Mouse (Mus musculus) kidney, embryonic 14.5 days (tissue): ENCODE results near the gene Prrg2. TPM values are rescaled to one million over a fixed set of nuclear protein-coding genes. Genes with fewer than 3 reads are reported as not detected.

Experiments
- ATAC-seq: fragments of 200-750 bp; cut with Nextera tagmentation; 2 replicates; pipeline ENCODE4 v1.8.0; 2017; ENCODE audit warnings: moderate number of reproducible peaks, mild to moderate bottlenecking, moderate TSS enrichment, moderate library complexity; ENCODE audit not compliant: low FRiP score, low TSS enrichment
- H3K27ac ChIP-seq: fragments of 300-500 bp; sonication (generic); 2 replicates; pipeline ENCODE4 v1.5.1; 2014; ENCODE audit warnings: low read depth, mild to moderate bottlenecking, low read length, moderate library complexity, mixed read lengths
- H3K27me3 ChIP-seq: fragments of 300-500 bp; sonication (generic); 2 replicates; pipeline ENCODE4 v1.6.1; 2014; ENCODE audit warnings: mild to moderate bottlenecking, low read length; ENCODE audit not compliant: control insufficient read depth, insufficient read depth
- H3K36me3 ChIP-seq: fragments of 300-500 bp; sonication (generic); 2 replicates; pipeline ENCODE4 v1.6.1; 2014; ENCODE audit warnings: low read length, mixed read lengths; ENCODE audit not compliant: control insufficient read depth, insufficient read depth
- H3K4me1 ChIP-seq: fragments of 300-500 bp; sonication (generic); 2 replicates; pipeline ENCODE4 v1.6.1; 2014; ENCODE audit warnings: low read length, mixed read lengths; ENCODE audit not compliant: control insufficient read depth, insufficient read depth
- H3K4me2 ChIP-seq: fragments of 300-500 bp; sonication (generic); replicated peaks from 2 replicates; pipeline ENCODE4 v1.6.1; 2014; ENCODE audit warnings: low read depth, mild to moderate bottlenecking, low read length
- H3K4me3 ChIP-seq: fragments of 300-500 bp; sonication (generic); 2 replicates; pipeline ENCODE4 v1.5.1; 2014; ENCODE audit warnings: mild to moderate bottlenecking, low read length
- H3K9ac ChIP-seq: fragments of 300-500 bp; sonication (generic); 2 replicates; pipeline ENCODE4 v1.6.1; 2014; ENCODE audit warnings: low read depth, mild to moderate bottlenecking, low read length, moderate library complexity
- H3K9me3 ChIP-seq: fragments of 300-500 bp; sonication (generic); 2 replicates; pipeline ENCODE4 v1.6.1; 2016; ENCODE audit warnings: low read length; ENCODE audit not compliant: control insufficient read depth
- WGBS: fragments of 180-500 bp; shearing (Covaris S2); extraction: QIAGEN DNeasy Blood & Tissue Kit; methylation state at CpG from one replicate; pipeline ENCODE4 v1.1.7; 2014; 5-methylcytosine and 5-hydroxymethylcytosine counted together
- polyA plus RNA-seq: library from polyadenylated mRNA; unstranded; fragments of >200 nt; fragmentation: Nextera tagmentation; extraction: Ambion mirVana; gene quantifications from 2 replicates; pipeline ENCODE4 v1.2.1, GENCODE M21; 2014

Prrg2 gene
- polyA plus RNA-seq, 1 experiment from 2014 or later: 27.3 TPM

DNA sequence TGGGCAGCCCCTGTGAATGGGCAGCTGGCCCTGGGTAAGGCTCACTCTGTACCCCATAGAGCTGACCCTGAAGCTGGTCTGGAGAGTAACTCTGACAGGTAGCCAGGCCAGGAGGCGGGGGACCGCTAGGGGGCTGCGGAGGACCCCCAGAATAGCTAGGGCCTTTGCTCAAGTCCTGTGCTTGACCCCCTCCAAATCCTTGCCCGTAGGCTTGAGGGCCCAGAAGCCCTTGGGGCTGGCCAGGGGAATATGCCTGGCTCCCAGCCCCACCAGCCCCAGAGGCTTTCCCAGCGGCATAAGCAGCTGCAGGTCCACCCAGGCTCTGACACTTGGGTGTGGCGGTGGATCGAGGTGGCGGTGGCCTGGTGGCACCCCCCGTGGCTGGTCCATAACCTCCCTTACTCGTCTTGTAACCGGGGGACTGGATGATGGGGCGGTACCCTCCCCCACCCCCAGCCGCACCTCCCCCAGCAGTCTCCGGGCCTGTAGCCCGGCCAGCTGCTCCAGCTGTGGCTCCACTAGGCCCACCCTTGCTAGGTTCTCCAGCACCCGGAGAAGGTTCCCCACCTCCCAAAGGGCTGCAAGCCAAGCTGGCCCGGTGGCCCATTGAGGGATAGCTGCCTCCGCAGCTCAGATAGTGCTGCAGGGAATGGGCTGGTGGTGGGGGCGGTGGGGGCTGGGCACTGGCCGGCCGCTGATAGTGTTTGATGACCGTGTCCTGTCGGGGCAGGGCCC, 13.4 kb downstream of the Prrg2 start:
- Histone ChIP-seq H3K27ac (no peak overlapping the region), H3K36me3 (peaks cover 66% of the 10 kb centered on the region), H3K4me2 (no peak overlapping the region), H3K27me3 (no peaks in the 10 kb centered on the region), H3K4me1 (peaks cover 4% of the 10 kb centered on the region; the same call in 1 of the 2 replicates), H3K4me3 (no peak overlapping the region), H3K9me3 (no peaks in the 10 kb centered on the region), H3K9ac (no peak overlapping the region)
- ATAC-seq: no peak
- WGBS: 88% methylated on average over 23 of the region's 23 CpGs

DNA sequence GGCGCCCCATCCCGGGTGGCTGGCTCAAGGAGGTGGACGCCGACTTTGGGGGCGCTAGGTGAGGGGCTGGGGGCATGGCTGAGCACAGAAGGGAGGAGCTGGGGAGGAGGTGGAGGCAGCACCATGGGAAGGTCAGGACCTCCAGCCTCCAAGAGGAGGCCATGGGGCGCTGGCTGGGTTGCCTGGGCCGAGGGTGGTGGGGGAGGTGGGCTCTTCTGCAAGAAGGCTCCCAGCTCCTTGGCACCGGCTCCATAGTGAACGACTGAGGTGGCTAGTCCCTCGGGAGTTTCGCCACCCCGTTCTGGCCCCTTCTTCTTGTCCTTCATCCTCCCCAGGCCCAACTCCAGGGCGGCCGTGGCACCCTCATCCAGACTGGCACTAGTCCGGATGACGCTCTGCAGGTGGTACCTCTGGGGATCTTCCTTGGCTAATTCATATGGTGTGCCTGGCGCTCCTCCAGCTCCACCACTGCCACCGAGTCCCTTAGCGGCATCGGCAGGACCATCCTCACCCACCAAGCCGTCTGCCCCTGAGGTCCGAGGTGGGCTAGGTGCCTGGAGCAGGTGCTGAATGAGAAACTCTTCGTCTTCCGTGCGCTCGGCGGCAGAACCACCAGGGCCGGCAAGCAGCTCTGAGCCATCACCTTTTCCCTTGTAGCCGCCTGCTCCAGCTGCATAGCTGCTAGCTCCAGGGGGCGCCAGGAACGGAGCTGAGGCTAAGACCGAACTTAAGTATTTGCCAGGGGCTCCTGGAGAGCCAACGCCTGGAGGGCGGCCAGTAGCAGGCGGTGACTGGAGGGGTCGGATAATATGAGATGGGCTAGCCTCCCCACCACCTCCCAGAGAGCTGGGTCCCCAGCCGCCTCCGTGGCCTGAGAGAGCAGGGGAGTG, 14.2 kb downstream of the Prrg2 start:
- no peak overlapping the region for H3K4me3 ChIP-seq
- H3K9ac ChIP-seq: no peak overlapping the region
- no peaks in the 10 kb centered on the region for H3K9me3 ChIP-seq
- ATAC-seq: no peak
- H3K27ac ChIP-seq: no peak overlapping the region
- H3K4me1 ChIP-seq: peaks cover 4% of the 10 kb centered on the region; the same call in 1 of the 2 replicates
- 92% methylated on average over 38 of the region's 38 CpGs for WGBS
- H3K4me2 ChIP-seq: no peak overlapping the region
- peaks cover 75% of the 10 kb centered on the region for H3K36me3 ChIP-seq
- no peaks in the 10 kb centered on the region for H3K27me3 ChIP-seq

DNA sequence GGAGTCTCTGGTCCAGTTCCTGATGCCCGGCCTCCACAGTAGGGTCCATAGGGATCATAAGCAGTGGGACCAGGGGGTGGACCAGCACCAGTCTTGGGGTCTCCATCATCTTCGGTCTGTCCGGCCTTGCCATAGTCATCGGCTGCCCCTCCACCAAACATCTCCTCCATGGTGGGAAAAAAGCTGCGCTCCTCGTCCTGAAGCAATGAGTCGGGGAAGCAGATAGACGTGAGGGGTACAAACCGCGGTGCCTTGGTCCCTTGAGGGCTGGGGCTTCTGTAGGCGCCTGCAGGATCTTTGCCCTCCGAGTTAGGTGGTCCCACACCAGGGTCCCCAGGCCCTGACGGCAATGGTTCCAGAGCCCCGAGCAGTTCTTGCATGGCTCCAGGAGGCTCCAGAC, 15.0 kb downstream of the Prrg2 start:
- WGBS: 98% methylated on average over 14 of the region's 14 CpGs
- H3K9ac ChIP-seq: no peak overlapping the region
- no peaks in the 10 kb centered on the region for H3K27me3 ChIP-seq
- peaks cover 4% of the 10 kb centered on the region; the same call in 1 of the 2 replicates for H3K4me1 ChIP-seq
- no peak overlapping the region for H3K27ac ChIP-seq
- no peaks in the 10 kb centered on the region for H3K9me3 ChIP-seq
- ATAC-seq: no peak
- no peak overlapping the region for H3K4me2 ChIP-seq
- H3K36me3 ChIP-seq: peaks cover 82% of the 10 kb centered on the region
- H3K4me3 ChIP-seq: no peak overlapping the region

DNA sequence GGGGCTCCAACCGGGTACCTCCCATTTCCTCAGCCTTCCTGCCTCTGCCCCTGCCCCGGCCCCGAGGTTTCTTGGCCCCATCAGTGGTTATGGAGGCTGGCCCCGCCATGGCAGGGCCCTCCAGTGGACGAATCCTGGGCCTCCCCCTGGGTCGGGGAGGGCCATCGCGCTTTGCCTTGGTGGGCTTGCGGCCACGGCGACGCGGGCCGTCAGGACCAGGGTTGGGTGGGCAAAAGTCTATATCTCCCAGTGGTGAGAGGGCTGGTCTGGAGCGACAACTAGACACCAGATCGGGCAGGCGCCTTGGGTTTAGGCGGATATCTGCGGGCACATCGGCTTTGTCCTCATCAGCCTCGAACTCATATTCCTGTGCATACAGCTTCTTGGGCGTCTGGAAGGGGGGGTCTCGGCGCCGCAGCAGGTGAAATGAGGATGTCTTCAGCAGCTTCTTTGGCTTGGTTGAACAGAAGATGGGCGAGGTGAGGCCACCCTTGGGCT, 15.6 kb downstream of the Prrg2 start:
- no peak overlapping the region for H3K9ac ChIP-seq
- no peak overlapping the region for H3K4me3 ChIP-seq
- 95% methylated on average over 26 of the region's 26 CpGs for WGBS
- H3K36me3 ChIP-seq: peaks cover 88% of the 10 kb centered on the region
- no peaks in the 10 kb centered on the region for H3K9me3 ChIP-seq
- H3K27ac ChIP-seq: no peak overlapping the region
- no peak overlapping the region for H3K4me2 ChIP-seq
- no peak for ATAC-seq
- peaks cover 4% of the 10 kb centered on the region; the same call in 1 of the 2 replicates for H3K4me1 ChIP-seq
- H3K27me3 ChIP-seq: no peaks in the 10 kb centered on the region

DNA sequence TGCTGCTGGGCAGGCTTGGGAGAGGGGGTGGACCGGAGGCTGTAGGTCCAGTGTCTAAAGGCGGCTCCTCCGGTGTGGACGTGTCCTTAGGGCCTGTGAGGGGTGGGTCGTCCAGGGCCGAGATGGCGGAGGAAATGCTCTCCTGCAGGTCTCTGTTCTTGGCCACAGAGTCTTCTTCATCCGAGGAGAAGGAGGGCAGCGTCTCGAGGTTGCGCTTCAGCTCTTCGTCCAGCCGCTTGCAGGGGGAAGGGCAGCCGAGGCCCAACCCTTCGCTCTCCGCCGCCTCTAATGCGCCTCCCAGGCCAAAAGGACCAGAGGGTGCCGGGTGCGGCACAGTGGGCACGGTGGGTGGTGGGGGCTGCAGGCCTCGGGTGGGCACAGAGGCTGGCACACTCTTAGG, 16.7 kb downstream of the Prrg2 start:
- Histone ChIP-seq H3K27me3 (no peaks in the 10 kb centered on the region), H3K9me3 (no peaks in the 10 kb centered on the region), H3K36me3 (peaks cover 99% of the 10 kb centered on the region), H3K4me2 (no peak overlapping the region), H3K27ac (no peak overlapping the region), H3K4me1 (0 out of 2 replicates have a peak, but pooled peaks cover 2% of the 10 kb centered on the region), H3K4me3 (no peak overlapping the region), H3K9ac (no peak overlapping the region)
- no peak for ATAC-seq
- WGBS: 94% methylated on average over 22 of the region's 22 CpGs

DNA sequence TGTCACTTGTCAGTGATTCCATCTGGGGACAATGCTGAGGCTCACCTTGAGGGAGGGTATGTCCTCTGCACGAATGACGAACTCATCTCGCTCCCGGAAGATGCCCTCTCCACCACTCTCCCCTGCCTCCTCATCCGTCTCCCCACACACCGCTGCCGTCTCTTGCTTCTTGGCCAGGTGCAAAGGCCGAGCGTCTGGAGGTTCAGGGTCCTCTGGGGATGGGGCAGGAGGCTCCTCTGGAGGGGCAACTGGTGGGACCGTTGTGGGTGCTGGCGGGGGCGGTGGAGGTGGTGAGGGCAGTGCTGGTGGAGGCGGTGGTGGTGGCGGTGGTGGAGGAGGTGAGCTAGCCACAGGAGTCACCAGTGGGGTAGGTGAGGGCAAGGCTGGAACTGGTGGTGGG, 19.2 kb downstream of the Prrg2 start:
- ATAC-seq: no peak
- Histone ChIP-seq H3K4me2 (no peak overlapping the region), H3K9ac (no peak overlapping the region), H3K27ac (no peak overlapping the region), H3K36me3 (peaks cover 97% of the 10 kb centered on the region), H3K27me3 (no peaks in the 10 kb centered on the region), H3K4me1 (no peaks in the 10 kb centered on the region), H3K4me3 (no peak overlapping the region), H3K9me3 (no peaks in the 10 kb centered on the region)
- WGBS: 95% methylated on average over 14 of the region's 14 CpGs

DNA sequence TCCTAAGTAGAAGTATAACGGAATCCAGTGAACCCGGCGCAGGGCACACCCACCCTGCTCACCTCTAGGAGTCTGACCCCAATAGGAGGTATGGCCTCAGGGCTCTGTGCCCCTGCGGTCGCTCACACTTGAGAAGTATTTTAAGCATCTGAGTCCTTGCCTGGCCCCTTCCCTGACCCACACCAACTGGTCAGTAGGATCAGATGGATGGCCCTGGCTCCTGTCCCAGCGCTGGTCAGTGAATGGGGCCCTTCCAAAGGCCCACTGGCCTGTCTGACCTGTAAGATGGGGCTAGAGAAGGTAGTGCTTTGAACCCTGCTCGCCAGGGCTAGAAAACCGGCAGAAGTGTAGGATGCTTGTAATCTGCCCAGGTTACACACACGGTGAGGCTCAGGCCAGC, 21.6 kb downstream of the Prrg2 start:
- H3K36me3 ChIP-seq: peaks cover 97% of the 10 kb centered on the region

DNA sequence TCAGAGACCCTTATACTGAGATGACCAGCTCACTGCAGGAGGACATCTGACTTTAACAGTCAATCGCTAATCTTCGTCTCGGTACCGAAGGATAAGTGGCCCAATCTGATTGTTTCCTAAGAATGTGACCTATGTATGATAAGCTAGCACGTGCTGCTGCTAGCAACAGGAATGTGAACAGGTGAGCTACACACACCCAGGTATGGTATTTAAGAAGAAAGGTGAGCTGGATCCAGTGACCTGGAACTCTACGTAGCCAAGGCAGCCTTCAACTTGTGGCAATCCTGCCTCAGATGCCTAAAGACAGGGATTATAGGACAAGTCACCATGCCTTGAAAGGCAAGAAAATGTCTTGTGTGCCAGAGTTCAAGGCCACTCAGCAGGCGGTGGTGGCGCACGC, 24.1 kb downstream of the Prrg2 start:
- WGBS: 93% methylated on average over 9 of the region's 9 CpGs
- Histone ChIP-seq H3K27ac (no peak overlapping the region), H3K27me3 (no peaks in the 10 kb centered on the region), H3K4me1 (no peaks in the 10 kb centered on the region), H3K4me3 (no peak overlapping the region), H3K9me3 (no peaks in the 10 kb centered on the region), H3K4me2 (no peak overlapping the region), H3K9ac (no peak overlapping the region), H3K36me3 (peaks cover 97% of the 10 kb centered on the region)
- ATAC-seq: no peak

More for the DNA sequence above, 21.6 kb downstream of the Prrg2 start:
- WGBS: 93% methylated on average over 9 of the region's 9 CpGs
- Histone ChIP-seq H3K9me3 (no peaks in the 10 kb centered on the region), H3K4me2 (no peak overlapping the region), H3K4me3 (no peak overlapping the region), H3K27ac (no peak overlapping the region), H3K27me3 (no peaks in the 10 kb centered on the region), H3K9ac (no peak overlapping the region), H3K4me1 (no peaks in the 10 kb centered on the region)
- ATAC-seq: no peak
